26 mouse cellular contexts compared by ENCODE assay signal in genomic region chr17:23850028-23850427, GRCm38 (mm10). TPM values are rescaled to one million over a fixed set of nuclear protein-coding genes. Genes with fewer than 3 reads are reported as not detected.
A peak's percentile ranks its signal among the peaks of the same experiment; 100 is the strongest.
DNase-seq lines count a peak whose midpoint lies in the region; ATAC-seq and TF ChIP-seq lines count a peak whose summit lies in the region.
"Had no signal": no experiment of that assay in that cellular context is flagged by ENCODE, and none has a peak within 500 bp of the region (broad histone marks: within the 10 kb centered on the region; RNA-seq: fewer than 3 reads in every experiment).

No protein-coding gene starts in this region.

- peaks cover 3% of the 10 kb centered on the region; the same call in 1 of the 2 replicates for H3K4me1 ChIP-seq in heart, postnatal 0 days (ENCODE audit: control insufficient read depth, insufficient read depth)
- peaks cover 4% of the 10 kb centered on the region; the same call in 1 of the 2 replicates for H3K4me1 ChIP-seq in heart, embryonic 10.5 days
- no peaks in the 10 kb centered on the region for H3K4me1 ChIP-seq in liver, postnatal 0 days (ENCODE audit: insufficient read depth)
- H3K4me1 ChIP-seq in liver, embryonic 12.5 days, result no peaks in the 10 kb centered on the region
- 0 out of 4 replicates have a peak, but pooled peaks cover 0 to 3% of the 10 kb centered on the region in 2 experiments for H3K4me1 ChIP-seq in CH12.LX (ENCODE audit: control insufficient read depth in 1 of 2, insufficient read depth in 2 of 2)
- H3K4me1 ChIP-seq: embryonic facial prominence, embryonic 15.5 days; forebrain, embryonic 10.5 days; limb, embryonic 12.5 days had no signal

- no peak overlapping the region for H3K4me2 ChIP-seq in heart, postnatal 0 days (ENCODE audit: low read depth, low read length)
- H3K4me2 ChIP-seq in liver, postnatal 0 days (ENCODE audit: low read depth, low read length), result no peak overlapping the region
- H3K4me2 ChIP-seq in liver, embryonic 12.5 days, result no peak overlapping the region
- H3K4me2 ChIP-seq in CH12.LX (ENCODE audit: insufficient read depth, low read depth, poor library complexity, severe bottlenecking), result no peak overlapping the region
- H3K4me2 ChIP-seq: embryonic facial prominence, embryonic 15.5 days; heart, embryonic 13.5 days; limb, embryonic 12.5 days had no signal

- no peak for TF ChIP-seq POLR2A in CH12.LX (IDR thresholded peaks at IDR 0.05; ENCODE audit: low read depth, low read length)

- H3K4me3 ChIP-seq in heart, postnatal 0 days (ENCODE audit: low read depth, low read length), result no peak overlapping the region
- H3K4me3 ChIP-seq in heart, embryonic 10.5 days, result no peak overlapping the region
- no peak overlapping the region for H3K4me3 ChIP-seq in liver, postnatal 0 days (ENCODE audit: low read depth, low read length)
- no peak overlapping the region for H3K4me3 ChIP-seq in liver, embryonic 12.5 days
- no peak overlapping the region for H3K4me3 ChIP-seq in CH12.LX (replicated peaks in 1 of 3; ENCODE audit: low read depth in 2 of 3, low read length in 2 of 3, poor library complexity in 1 of 3)
- H3K4me3 ChIP-seq: embryonic facial prominence, embryonic 15.5 days; forebrain, embryonic 10.5 days; heart, embryonic 13.5 days; limb, embryonic 12.5 days had no signal

- TF ChIP-seq RAD21 in CH12.LX (IDR thresholded peaks at IDR 0.05; ENCODE audit: low read depth, low read length), result peak; percentile 54

- WGBS in heart, postnatal 0 days, result 56% methylated on average over 2 of the region's 2 CpGs
- 66% methylated on average over 2 of the region's 2 CpGs for WGBS in heart, embryonic 10.5 days
- WGBS in liver, postnatal 0 days (ENCODE audit: insufficient replicate concordance), result 66% methylated on average over 2 of the region's 2 CpGs
- WGBS in liver, embryonic 12.5 days (ENCODE audit: insufficient replicate concordance), result 39% methylated on average over 2 of the region's 2 CpGs

- no peaks in the 10 kb centered on the region for H3K79me2 ChIP-seq in CH12.LX (replicated peaks; ENCODE audit: control insufficient read depth, extremely low read depth, insufficient read depth, poor library complexity, severe bottlenecking)

- H3K9me3 ChIP-seq in heart, postnatal 0 days (replicated peaks; ENCODE audit: control insufficient read depth, low read length), result no peaks in the 10 kb centered on the region
- H3K9me3 ChIP-seq in heart, embryonic 10.5 days, result no peaks in the 10 kb centered on the region
- H3K9me3 ChIP-seq in liver, postnatal 0 days (ENCODE audit: low read length), result no peaks in the 10 kb centered on the region
- no peaks in the 10 kb centered on the region for H3K9me3 ChIP-seq in liver, embryonic 12.5 days (replicated peaks)
- peaks cover 3% of the 10 kb centered on the region for H3K9me3 ChIP-seq in CH12.LX (replicated peaks; ENCODE audit: low read length)
- H3K9me3 ChIP-seq: embryonic facial prominence, embryonic 15.5 days; forebrain, embryonic 10.5 days; heart, embryonic 13.5 days; limb, embryonic 12.5 days had no signal

- no peak for DNase-seq in heart, postnatal 0 days (ENCODE audit: low spot score)
- no peak for DNase-seq in heart, embryonic 10.5 days (ENCODE audit: low spot score)
- no peak for DNase-seq in liver, postnatal 0 days
- DNase-seq in CH12.LX (ENCODE audit: extremely low read depth), result no peak
- DNase-seq in induced T-regulatory cell, adult 2 months (ENCODE audit: low read depth), result peak; percentile 43
- no peak for DNase-seq in spleen, adult 18-20 months
- DNase-seq in right cerebral cortex, adult 2 months (ENCODE audit: low spot score in 2 of 2), result no peak
- DNase-seq: adrenal gland, postnatal 36 days; cerebellum, adult 9-11 months; embryo, embryonic 11 days; heart, postnatal 4 days; midbrain, embryonic 14.5 days; thymus, postnatal 25 days had no signal

- no peak overlapping the region for H3K27ac ChIP-seq in heart, postnatal 0 days (ENCODE audit: low read depth)
- no peak overlapping the region for H3K27ac ChIP-seq in heart, embryonic 10.5 days
- no peak overlapping the region for H3K27ac ChIP-seq in liver, postnatal 0 days (ENCODE audit: low read depth)
- H3K27ac ChIP-seq in liver, embryonic 12.5 days, result no peak overlapping the region
- H3K27ac ChIP-seq in CH12.LX (ENCODE audit: insufficient read depth, low read depth), result no peak overlapping the region
- H3K27ac ChIP-seq: embryonic facial prominence, embryonic 15.5 days; forebrain, embryonic 10.5 days; heart, embryonic 13.5 days; limb, embryonic 12.5 days; macrophage had no signal

- in situ Hi-C loops in CH12.LX (cut with MboI; ENCODE audit: low pct_ligation_motif_present, low pct_unique_long_range_greater_than_20kb, low sequenced_read_pairs), result no loop called here

- H3K36me3 ChIP-seq in heart, postnatal 0 days (replicated peaks; ENCODE audit: control insufficient read depth, insufficient read depth, low read length), result no peaks in the 10 kb centered on the region
- H3K36me3 ChIP-seq in heart, embryonic 10.5 days, result no peaks in the 10 kb centered on the region
- no peaks in the 10 kb centered on the region for H3K36me3 ChIP-seq in liver, postnatal 0 days (replicated peaks; ENCODE audit: insufficient read depth, low read length)
- H3K36me3 ChIP-seq in liver, embryonic 12.5 days, result no peaks in the 10 kb centered on the region
- H3K36me3 ChIP-seq in CH12.LX (replicated peaks in 1 of 2; ENCODE audit: control insufficient read depth in 1 of 2, insufficient read depth in 1 of 2, low read length in 1 of 2), result no peaks in the 10 kb centered on the region
- H3K36me3 ChIP-seq: embryonic facial prominence, embryonic 15.5 days; forebrain, embryonic 10.5 days; heart, embryonic 13.5 days; limb, embryonic 12.5 days had no signal

- no peaks in the 10 kb centered on the region for H3K27me3 ChIP-seq in heart, postnatal 0 days (ENCODE audit: control insufficient read depth, insufficient read depth, low read length)
- no peaks in the 10 kb centered on the region for H3K27me3 ChIP-seq in heart, embryonic 10.5 days (ENCODE audit: insufficient read depth, poor library complexity, severe bottlenecking)
- H3K27me3 ChIP-seq in liver, postnatal 0 days (ENCODE audit: insufficient read depth, low read length), result no peaks in the 10 kb centered on the region
- H3K27me3 ChIP-seq in liver, embryonic 12.5 days (replicated peaks), result no peaks in the 10 kb centered on the region; the same call in 1 of the 2 replicates
- H3K27me3 ChIP-seq in CH12.LX (replicated peaks), result no peaks in the 10 kb centered on the region
- H3K27me3 ChIP-seq: embryonic facial prominence, embryonic 15.5 days; heart, embryonic 13.5 days; limb, embryonic 12.5 days had no signal

- ATAC-seq in heart, postnatal 0 days (ENCODE audit: insufficient read depth, low read depth), result no peak
- ATAC-seq in liver, postnatal 0 days, result no peak
- no peak for ATAC-seq in liver, embryonic 12.5 days
- ATAC-seq: inflammation-experienced regulatory T-cells, adult 6 months had no signal

- dilution Hi-C loops in CH12.LX (cut with MboI; ENCODE audit: extremely low pct_ligation_motif_present, extremely low pct_unique_long_range_greater_than_20kb, low sequenced_read_pairs), result no loop called here

- 0 out of 2 replicates have a peak, but pooled peaks have one; percentile 6 for TF ChIP-seq CTCF in heart, postnatal 0 days (IDR thresholded peaks at IDR 0.05; ENCODE audit: low read depth)
- TF ChIP-seq CTCF in liver, postnatal 0 days (IDR thresholded peaks at IDR 0.05; ENCODE audit: low read depth), result peak; percentile 44
- peak; percentile 12 to 61; a peak in 2 of 4 replicates for TF ChIP-seq CTCF in CH12.LX (conservative IDR thresholded peaks at IDR 0.05 in 1 of 2, IDR thresholded peaks at IDR 0.05 in 1 of 2; ENCODE audit: low read depth in 2 of 2, low read length in 2 of 2)

- H3K9ac ChIP-seq in heart, postnatal 0 days (replicated peaks; ENCODE audit: low read depth, low read length), result no peak overlapping the region
- H3K9ac ChIP-seq in liver, postnatal 0 days (replicated peaks), result no peak overlapping the region
- no peak overlapping the region for H3K9ac ChIP-seq in liver, embryonic 12.5 days
- no peak overlapping the region for H3K9ac ChIP-seq in CH12.LX (ENCODE audit: insufficient read depth, low read depth)
- H3K9ac ChIP-seq: embryonic facial prominence, embryonic 15.5 days; heart, embryonic 13.5 days had no signal

- no peak for TF ChIP-seq EP300 in heart, postnatal 0 days (IDR thresholded peaks at IDR 0.05; ENCODE audit: low read depth)
- TF ChIP-seq EP300 in liver, postnatal 0 days (IDR thresholded peaks at IDR 0.05; ENCODE audit: low read depth), result no peak
- TF ChIP-seq EP300 in CH12.LX (IDR thresholded peaks at IDR 0.05; ENCODE audit: low read length), result no peak

RNA-seq across cellular contexts. Expression of gene Prss41, which starts 6.1 kb away (rescaled TPM):
- total RNA-seq in heart, postnatal 0 days (2014; rRNA removed; ENCODE audit: low replicate concordance), result not detected in 2 replicates
- not detected in 2 replicates for polyA plus RNA-seq in heart, postnatal 0 days (2015; fragmentation: Nextera tagmentation; extraction: Ambion mirVana)
- 0.41 and 1.5 TPM in 2 replicates for polyA plus RNA-seq in heart, embryonic 10.5 days (2016; fragmentation: Nextera tagmentation; extraction: Ambion mirVana)
- 0.06 and 0.25 TPM in 2 replicates for polyA plus RNA-seq in liver, postnatal 0 days (2015; fragmentation: Nextera tagmentation; extraction: Ambion mirVana)
- 0.32 and 0.45 TPM in 2 replicates for polyA plus RNA-seq in liver, embryonic 12.5 days (2016; fragmentation: Nextera tagmentation; extraction: Ambion mirVana)
- total RNA-seq in CH12.LX (2012; rRNA removed), result 0.46 and 1.0 TPM in 2 replicates
- total RNA-seq in CH12.LX (2014; rRNA removed), result 0.16 TPM in 2 replicates
- 0.22 and 0.24 TPM in 2 replicates for polyA plus RNA-seq in CH12.LX (2012; ENCODE audit: insufficient read length, low read depth)
- total RNA-seq: heart, postnatal 4 days had no signal
- polyA plus RNA-seq: liver, embryonic 16.5 days; macrophage had no signal

RNA-seq across cellular contexts. Expression of gene Prss32, which starts 6.4 kb away (rescaled TPM):
- total RNA-seq in heart, postnatal 0 days (2014; rRNA removed; ENCODE audit: low replicate concordance), result not detected in 2 replicates
- not detected in 2 replicates for polyA plus RNA-seq in heart, postnatal 0 days (2015; fragmentation: Nextera tagmentation; extraction: Ambion mirVana)
- not detected in 2 replicates for polyA plus RNA-seq in heart, embryonic 10.5 days (2016; fragmentation: Nextera tagmentation; extraction: Ambion mirVana)
- not detected in 2 replicates for polyA plus RNA-seq in liver, postnatal 0 days (2015; fragmentation: Nextera tagmentation; extraction: Ambion mirVana)
- not detected in 2 replicates for polyA plus RNA-seq in liver, embryonic 12.5 days (2016; fragmentation: Nextera tagmentation; extraction: Ambion mirVana)
- total RNA-seq in CH12.LX (2012; rRNA removed), result not detected in 2 replicates
- not detected in 2 replicates for total RNA-seq in CH12.LX (2014; rRNA removed)
- not detected in 2 replicates for polyA plus RNA-seq in CH12.LX (2012; ENCODE audit: insufficient read length, low read depth)
- total RNA-seq: adrenal gland, postnatal 36 days; gastrocnemius, postnatal 4 days; heart, postnatal 4 days had no signal
- polyA plus RNA-seq: forebrain, embryonic 10.5 days; kidney, embryonic 16.5 days; limb, embryonic 12.5 days; liver, embryonic 16.5 days; macrophage; midbrain, embryonic 14.5 days had no signal

RNA-seq across cellular contexts. Expression of gene Prss33, which starts 14.2 kb away (rescaled TPM):
- total RNA-seq in heart, postnatal 0 days (2014; rRNA removed; ENCODE audit: low replicate concordance), result not detected in 2 replicates
- polyA plus RNA-seq in heart, postnatal 0 days (2015; fragmentation: Nextera tagmentation; extraction: Ambion mirVana), result not detected in 2 replicates
- not detected in 2 replicates for polyA plus RNA-seq in heart, embryonic 10.5 days (2016; fragmentation: Nextera tagmentation; extraction: Ambion mirVana)
- polyA plus RNA-seq in liver, postnatal 0 days (2015; fragmentation: Nextera tagmentation; extraction: Ambion mirVana), result not detected in 2 replicates
- not detected in 2 replicates for polyA plus RNA-seq in liver, embryonic 12.5 days (2016; fragmentation: Nextera tagmentation; extraction: Ambion mirVana)
- total RNA-seq in CH12.LX (2012; rRNA removed) (not detected in 2 replicates), CH12.LX (2014; rRNA removed) (not detected in 2 replicates)
- not detected in 2 replicates for polyA plus RNA-seq in CH12.LX (2012; ENCODE audit: insufficient read length, low read depth)
- total RNA-seq: adrenal gland, postnatal 36 days; gastrocnemius, postnatal 4 days; heart, postnatal 4 days had no signal
- polyA plus RNA-seq: forebrain, embryonic 10.5 days; heart, embryonic 13.5 days; kidney, embryonic 16.5 days; limb, embryonic 12.5 days; liver, embryonic 16.5 days; macrophage had no signal

RNA-seq across cellular contexts. Expression of gene Prss21, which starts 17.8 kb away (rescaled TPM):
- not detected in 2 replicates for total RNA-seq in heart, postnatal 0 days (2014; rRNA removed; ENCODE audit: low replicate concordance)
- not detected in 2 replicates for polyA plus RNA-seq in heart, postnatal 0 days (2015; fragmentation: Nextera tagmentation; extraction: Ambion mirVana)
- not detected in 2 replicates for polyA plus RNA-seq in heart, embryonic 10.5 days (2016; fragmentation: Nextera tagmentation; extraction: Ambion mirVana)
- not detected in 2 replicates for polyA plus RNA-seq in liver, postnatal 0 days (2015; fragmentation: Nextera tagmentation; extraction: Ambion mirVana)
- not detected in 2 replicates for polyA plus RNA-seq in liver, embryonic 12.5 days (2016; fragmentation: Nextera tagmentation; extraction: Ambion mirVana)
- not detected in 2 replicates for total RNA-seq in CH12.LX (2012; rRNA removed)
- total RNA-seq in CH12.LX (2014; rRNA removed), result not detected in 2 replicates
- not detected in 2 replicates for polyA plus RNA-seq in CH12.LX (2012; ENCODE audit: insufficient read length, low read depth)
- total RNA-seq: adrenal gland, postnatal 36 days; gastrocnemius, postnatal 4 days; heart, postnatal 4 days; left cerebral cortex, adult 8-10 months had no signal
- polyA plus RNA-seq: embryonic facial prominence, embryonic 15.5 days; forebrain, embryonic 10.5 days; heart, embryonic 13.5 days; inflammation-experienced regulatory T-cells, adult 6 months; kidney, embryonic 16.5 days; limb, embryonic 12.5 days; liver, embryonic 16.5 days; macrophage; midbrain, embryonic 14.5 days; spleen, adult 2 months; stomach, embryonic 16.5 days had no signal

RNA-seq across cellular contexts. Expression of gene Elob, which starts 21.1 kb away (rescaled TPM):
- 767 and 972 TPM in 2 replicates for total RNA-seq in heart, postnatal 0 days (2014; rRNA removed; ENCODE audit: low replicate concordance)
- polyA plus RNA-seq in heart, postnatal 0 days (2015; fragmentation: Nextera tagmentation; extraction: Ambion mirVana), result 1,036 and 1,119 TPM in 2 replicates
- polyA plus RNA-seq in heart, embryonic 10.5 days (2016; fragmentation: Nextera tagmentation; extraction: Ambion mirVana), result 907 and 984 TPM in 2 replicates
- 458 and 460 TPM in 2 replicates for polyA plus RNA-seq in liver, postnatal 0 days (2015; fragmentation: Nextera tagmentation; extraction: Ambion mirVana)
- polyA plus RNA-seq in liver, embryonic 12.5 days (2016; fragmentation: Nextera tagmentation; extraction: Ambion mirVana), result 588 and 602 TPM in 2 replicates
- total RNA-seq in CH12.LX (2012; rRNA removed) (381 and 386 TPM in 2 replicates), CH12.LX (2014; rRNA removed) (371 and 534 TPM in 2 replicates)
- polyA plus RNA-seq in CH12.LX (2012; ENCODE audit: insufficient read length, low read depth), result 250 and 306 TPM in 2 replicates
